Mouse (Mus musculus): ENCODE results near the gene Sacm1l. TPM values are rescaled to one million over a fixed set of nuclear protein-coding genes. Genes with fewer than 3 reads are reported as not detected.
A peak's percentile ranks its signal among the peaks of the same experiment; 100 is the strongest.

Sacm1l gene
- polyA plus RNA-seq, 1 experiment from 2014 or later = 53.4 TPM

DNA sequence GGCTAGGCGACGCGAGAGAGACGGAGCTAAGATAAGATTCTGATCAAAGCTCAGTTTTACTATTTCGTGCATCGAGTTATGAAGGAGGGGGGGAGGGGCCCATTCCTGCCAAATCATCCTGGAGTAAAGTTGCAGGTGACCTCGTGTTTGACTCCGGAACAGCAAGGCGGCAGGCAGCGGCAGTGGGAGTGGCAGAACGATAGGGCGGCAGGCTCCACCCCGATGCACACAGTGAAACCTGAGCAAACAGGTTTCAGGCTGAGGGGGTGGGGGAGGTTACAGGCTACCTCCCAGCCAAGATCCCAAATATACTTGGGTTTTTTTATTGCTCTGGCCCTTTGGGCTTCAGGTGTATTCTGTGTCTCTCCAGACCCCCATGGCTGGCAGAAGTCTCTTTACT is 32.9 kb upstream of the Sacm1l start:
- ATAC-seq (ENCODE audit: low FRiP score) = no peak
- no peak overlapping the region for H3K4me3 ChIP-seq
- H3K9ac ChIP-seq = no peak overlapping the region
- no peak overlapping the region; the same call in 1 of the 2 replicates for H3K4me2 ChIP-seq (replicated peaks)
- no peaks in the 10 kb centered on the region for H3K27me3 ChIP-seq
- H3K4me1 ChIP-seq = peaks cover 8% of the 10 kb centered on the region
- no peaks in the 10 kb centered on the region for H3K9me3 ChIP-seq (replicated peaks)
- 0 out of 2 replicates have a peak, but pooled peaks cover 11% of the 10 kb centered on the region for H3K36me3 ChIP-seq
- WGBS = 24% methylated on average over 13 of the region's 13 CpGs
- no peak overlapping the region for H3K27ac ChIP-seq

- Histone ChIP-seq H3K4me3 (no peak overlapping the region), H3K4me2 (replicated peaks) (no peak overlapping the region), H3K4me1 (no peaks in the 10 kb centered on the region), H3K36me3 (0 out of 2 replicates have a peak, but pooled peaks cover 16% of the 10 kb centered on the region), H3K9ac (no peak overlapping the region), H3K9me3 (replicated peaks) (no peaks in the 10 kb centered on the region), H3K27ac (no peak overlapping the region), H3K27me3 (no peaks in the 10 kb centered on the region)
- ATAC-seq (ENCODE audit: low FRiP score) = no peak
- WGBS = 90% methylated on average over 5 of the region's 5 CpGs
Measured at GRCm38 (mm10) chr9:123497906-123498305, 31.7 kb upstream of the Sacm1l start.

GRCm38 (mm10) chr9:123500480-123500879 is 29.1 kb upstream of the Sacm1l start:
- ATAC-seq (ENCODE audit: low FRiP score) = no peak
- 89% methylated on average over 4 of the region's 4 CpGs for WGBS
- H3K36me3 ChIP-seq = 0 out of 2 replicates have a peak, but pooled peaks cover 16% of the 10 kb centered on the region

GRCm38 (mm10) chr9:123503171-123503834 is 26.3 kb upstream of the Sacm1l start:
- ATAC-seq (ENCODE audit: low FRiP score) = no peak
- Histone ChIP-seq H3K9ac (no peak overlapping the region), H3K27me3 (no peaks in the 10 kb centered on the region), H3K4me1 (no peaks in the 10 kb centered on the region; the same call in 1 of the 2 replicates), H3K4me3 (no peak overlapping the region), H3K4me2 (replicated peaks) (no peak overlapping the region), H3K9me3 (replicated peaks) (no peaks in the 10 kb centered on the region), H3K36me3 (0 out of 2 replicates have a peak, but pooled peaks cover 16% of the 10 kb centered on the region), H3K27ac (no peak overlapping the region)
- 82% methylated on average over 5 of the region's 5 CpGs for WGBS

More at GRCm38 (mm10) chr9:123500480-123500879, 29.1 kb upstream of the Sacm1l start:
- H3K4me1 ChIP-seq = no peaks in the 10 kb centered on the region; the same call in 1 of the 2 replicates
- H3K27ac ChIP-seq = no peak overlapping the region
- H3K4me2 ChIP-seq (replicated peaks) = no peak overlapping the region
- H3K27me3 ChIP-seq = no peaks in the 10 kb centered on the region
- no peak overlapping the region for H3K4me3 ChIP-seq
- H3K9ac ChIP-seq = no peak overlapping the region
- H3K9me3 ChIP-seq (replicated peaks) = no peaks in the 10 kb centered on the region

DNA sequence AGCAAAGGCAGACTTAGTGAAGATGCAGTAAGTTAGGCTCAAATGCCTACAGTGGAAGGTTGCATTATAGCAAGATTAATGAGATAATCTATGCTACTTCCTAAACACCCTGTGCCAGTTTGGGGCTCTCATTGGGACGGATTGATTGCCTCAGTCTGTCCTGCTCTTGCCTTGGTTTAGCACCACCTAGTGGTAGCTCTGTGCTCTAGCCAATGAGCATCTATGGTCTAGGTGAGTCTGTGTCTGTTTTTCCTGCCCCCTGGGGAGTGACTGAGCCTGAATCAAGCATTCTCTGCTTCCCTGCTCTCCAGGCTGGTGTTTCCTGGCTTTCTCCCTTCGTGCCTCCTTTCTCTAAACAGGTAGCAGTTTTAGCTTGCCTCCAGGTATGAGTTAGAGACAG is 25.2 kb upstream of the Sacm1l start:
- no peak overlapping the region for H3K4me3 ChIP-seq
- 0 out of 2 replicates have a peak, but pooled peaks have one; percentile 58 for ATAC-seq (ENCODE audit: low FRiP score)
- 0 out of 2 replicates have a peak, but pooled peaks cover 13% of the 10 kb centered on the region for H3K36me3 ChIP-seq
- H3K27ac ChIP-seq = no peak overlapping the region
- no peak overlapping the region for H3K9ac ChIP-seq
- no peaks in the 10 kb centered on the region; the same call in 1 of the 2 replicates for H3K4me1 ChIP-seq
- 11% methylated on average over 2 of the region's 2 CpGs for WGBS
- H3K9me3 ChIP-seq (replicated peaks) = no peaks in the 10 kb centered on the region
- no peak overlapping the region for H3K4me2 ChIP-seq (replicated peaks)
- H3K27me3 ChIP-seq = no peaks in the 10 kb centered on the region

DNA sequence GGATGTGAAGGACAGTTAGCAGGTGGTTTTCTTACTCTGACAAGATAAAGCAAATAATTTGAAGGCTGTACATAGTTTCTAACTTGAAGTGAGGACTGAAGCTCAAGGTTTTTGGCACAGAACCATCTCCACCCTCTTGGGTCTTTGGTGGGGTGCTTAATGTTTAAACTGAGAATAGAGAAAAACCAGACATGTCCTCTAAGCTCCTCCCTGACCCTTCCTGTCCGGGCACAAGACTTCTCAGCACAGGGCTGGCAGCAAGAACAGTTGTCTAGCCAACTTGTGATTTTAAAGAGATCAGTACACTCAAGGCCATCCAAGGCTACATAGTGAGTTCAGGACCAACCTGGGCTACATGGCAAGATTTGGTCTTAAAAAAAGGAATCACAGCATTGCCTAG is 24.0 kb upstream of the Sacm1l start:
- no peak for ATAC-seq (ENCODE audit: low FRiP score)
- no peaks in the 10 kb centered on the region for H3K27me3 ChIP-seq
- no peaks in the 10 kb centered on the region for H3K9me3 ChIP-seq (replicated peaks)
- H3K36me3 ChIP-seq = peaks cover 15% of the 10 kb centered on the region; the same call in 1 of the 2 replicates
- no peak overlapping the region for H3K4me3 ChIP-seq
- peaks cover 2% of the 10 kb centered on the region; the same call in 1 of the 2 replicates for H3K4me1 ChIP-seq
- no peak overlapping the region for H3K9ac ChIP-seq
- H3K27ac ChIP-seq = no peak overlapping the region
- H3K4me2 ChIP-seq (replicated peaks) = no peak overlapping the region
- 76% methylated on average over 1 of the region's 1 CpGs for WGBS

DNA sequence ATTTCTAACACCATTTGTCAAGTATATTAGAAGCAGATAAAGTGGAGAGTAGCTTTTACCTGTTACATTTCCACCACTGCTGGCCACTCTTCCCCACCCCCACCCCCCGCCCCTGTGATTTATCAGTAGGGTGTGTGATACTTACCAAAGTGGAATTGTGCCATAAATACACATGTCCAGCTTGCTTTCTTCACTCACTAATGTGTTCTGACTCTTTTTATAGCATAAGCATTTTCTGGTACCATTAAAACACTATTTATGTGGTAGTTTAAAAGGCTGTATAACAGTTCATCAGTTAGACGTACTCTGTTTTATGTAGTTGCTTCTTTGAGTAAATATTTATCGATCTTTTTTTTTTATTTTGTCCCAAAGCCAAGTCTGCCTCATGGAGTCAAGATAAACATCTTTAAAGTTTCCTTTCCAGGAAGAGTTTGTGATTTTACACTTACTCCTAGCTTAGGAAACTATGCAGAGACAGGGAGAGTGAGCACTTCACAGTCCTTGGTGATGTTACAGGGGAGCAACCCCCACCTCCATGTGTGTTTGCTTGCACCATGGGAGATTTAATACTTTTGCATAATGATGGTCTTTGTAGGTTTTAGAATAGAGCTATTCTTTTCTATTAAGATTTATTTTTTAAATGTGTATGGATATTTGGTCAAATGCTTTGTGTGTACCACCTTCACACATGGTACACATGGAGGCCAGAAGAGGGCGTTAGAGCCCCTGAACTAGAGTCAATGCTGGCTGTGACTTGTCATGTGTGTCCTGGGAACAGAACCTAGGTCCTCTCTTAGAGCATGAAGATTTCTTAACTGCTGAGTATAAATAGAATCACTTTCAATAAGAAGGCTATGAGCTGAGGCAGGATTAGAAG is 23.1 kb upstream of the Sacm1l start:
- no peak for ATAC-seq (ENCODE audit: low FRiP score)
- H3K4me2 ChIP-seq (replicated peaks) = no peak overlapping the region

GRCm38 (mm10) chr9:123507380-123507779 is 22.2 kb upstream of the Sacm1l start:
- ATAC-seq (ENCODE audit: low FRiP score) = no peak
- H3K27ac ChIP-seq = no peak overlapping the region; the same call in 1 of the 2 replicates
- no peak overlapping the region for H3K4me2 ChIP-seq (replicated peaks)
- WGBS = 79% methylated on average over 2 of the region's 2 CpGs
- no peaks in the 10 kb centered on the region for H3K27me3 ChIP-seq
- H3K4me1 ChIP-seq = peaks cover 2% of the 10 kb centered on the region; the same call in 1 of the 2 replicates
- H3K9ac ChIP-seq = no peak overlapping the region
- peaks cover 20% of the 10 kb centered on the region for H3K36me3 ChIP-seq
- H3K9me3 ChIP-seq (replicated peaks) = no peaks in the 10 kb centered on the region
- no peak overlapping the region for H3K4me3 ChIP-seq

More for the DNA sequence above, 23.1 kb upstream of the Sacm1l start:
- WGBS = 84% methylated on average over 4 of the region's 4 CpGs
- H3K9ac ChIP-seq = no peak overlapping the region
- no peak overlapping the region for H3K27ac ChIP-seq
- no peaks in the 10 kb centered on the region for H3K9me3 ChIP-seq (replicated peaks)
- H3K36me3 ChIP-seq = peaks cover 16% of the 10 kb centered on the region
- H3K4me3 ChIP-seq = no peak overlapping the region
- H3K4me1 ChIP-seq = peaks cover 2% of the 10 kb centered on the region; the same call in 1 of the 2 replicates
- no peaks in the 10 kb centered on the region for H3K27me3 ChIP-seq

- peaks cover 18% of the 10 kb centered on the region for H3K36me3 ChIP-seq
- WGBS = 85% methylated on average over 2 of the region's 2 CpGs
Measured at GRCm38 (mm10) chr9:123508986-123509385, 20.6 kb upstream of the Sacm1l start.

DNA sequence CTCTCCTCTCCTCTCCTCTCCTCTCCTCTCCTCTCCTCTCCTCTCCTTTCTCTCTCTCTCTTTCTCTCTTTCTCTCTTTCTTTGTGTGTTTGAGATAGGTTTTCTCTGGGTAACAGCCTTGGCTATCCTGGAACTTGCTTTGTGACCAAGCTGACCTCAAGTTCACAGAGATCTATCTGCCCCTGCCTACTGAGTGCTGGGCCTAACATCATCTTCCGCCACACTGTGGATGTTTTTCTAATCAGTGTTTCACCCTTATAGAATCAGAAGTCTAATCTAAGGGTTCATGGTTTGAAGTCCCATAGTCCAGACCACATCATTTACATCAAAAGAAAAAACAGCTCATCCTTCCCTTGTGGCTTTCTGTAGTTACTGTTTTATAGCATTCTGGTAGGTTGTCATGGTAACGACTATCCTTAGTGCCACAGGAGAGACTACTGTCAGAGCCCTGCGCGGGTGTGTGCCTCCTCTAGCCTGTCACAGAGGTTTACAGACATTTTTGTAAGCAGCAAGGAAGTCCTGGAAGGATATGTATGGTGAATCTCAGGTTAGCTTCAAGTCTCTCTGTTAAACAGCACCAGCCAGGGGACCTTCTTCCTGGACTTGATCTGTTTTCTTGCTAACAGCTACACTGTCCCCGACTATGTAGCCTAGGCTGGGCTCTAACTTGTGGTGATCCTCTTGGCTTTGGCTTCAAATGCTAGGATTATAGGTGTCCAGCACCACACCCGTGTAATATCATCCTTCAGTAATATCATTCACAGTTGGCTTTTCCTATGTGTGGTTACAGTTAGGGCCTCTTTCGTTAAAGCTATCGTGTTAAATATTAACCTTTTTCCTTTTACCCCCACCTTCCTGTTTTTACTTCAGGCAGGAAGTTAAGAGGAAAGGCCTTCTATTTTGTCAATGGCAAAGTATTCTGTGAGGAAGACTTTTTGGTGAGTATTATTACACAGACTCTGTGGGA is 19.6 kb upstream of the Sacm1l start:
- H3K9ac ChIP-seq = no peak overlapping the region
- no peak overlapping the region for H3K4me2 ChIP-seq (replicated peaks)
- H3K4me3 ChIP-seq = no peak overlapping the region
- peaks cover 18% of the 10 kb centered on the region for H3K36me3 ChIP-seq
- no peak for ATAC-seq (ENCODE audit: low FRiP score)
- no peaks in the 10 kb centered on the region for H3K27me3 ChIP-seq
- WGBS = 77% methylated on average over 8 of the region's 8 CpGs
- 0 out of 2 replicates have a peak, but pooled peaks cover 2% of the 10 kb centered on the region for H3K4me1 ChIP-seq
- H3K9me3 ChIP-seq (replicated peaks) = no peaks in the 10 kb centered on the region
- no peak overlapping the region for H3K27ac ChIP-seq

More at GRCm38 (mm10) chr9:123508986-123509385, 20.6 kb upstream of the Sacm1l start:
- Histone ChIP-seq H3K27ac (no peak overlapping the region), H3K9ac (no peak overlapping the region), H3K4me2 (replicated peaks) (no peak overlapping the region), H3K4me3 (no peak overlapping the region), H3K9me3 (replicated peaks) (no peaks in the 10 kb centered on the region), H3K27me3 (no peaks in the 10 kb centered on the region), H3K4me1 (peaks cover 2% of the 10 kb centered on the region; the same call in 1 of the 2 replicates)
- no peak for ATAC-seq (ENCODE audit: low FRiP score)

DNA sequence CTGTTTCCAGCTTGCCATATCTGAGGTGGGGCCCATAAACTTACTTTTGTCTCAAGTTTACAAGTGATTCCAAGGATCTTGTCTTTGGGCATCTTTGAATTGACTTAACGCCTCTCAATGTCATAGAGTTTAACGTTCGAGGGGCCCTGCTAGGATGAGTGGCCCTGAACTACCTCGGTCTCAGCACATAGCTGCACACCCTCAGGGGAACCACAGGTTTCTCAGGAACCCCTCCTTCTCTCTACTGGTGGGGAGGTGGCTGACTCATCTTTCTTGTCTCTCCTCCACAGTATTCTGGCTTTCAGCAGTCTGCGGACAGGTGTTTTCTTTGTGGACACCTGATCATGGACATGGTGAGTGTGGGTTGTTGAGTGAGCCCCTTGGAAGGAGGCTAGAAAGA is 18.6 kb upstream of the Sacm1l start:
- Histone ChIP-seq H3K4me3 (no peak overlapping the region), H3K9me3 (replicated peaks) (no peaks in the 10 kb centered on the region), H3K9ac (no peak overlapping the region), H3K27ac (no peak overlapping the region), H3K4me2 (replicated peaks) (no peak overlapping the region), H3K36me3 (peaks cover 18% of the 10 kb centered on the region), H3K27me3 (no peaks in the 10 kb centered on the region), H3K4me1 (0 out of 2 replicates have a peak, but pooled peaks cover 2% of the 10 kb centered on the region)
- no peak for ATAC-seq (ENCODE audit: low FRiP score)
- WGBS = 96% methylated on average over 5 of the region's 5 CpGs

All from hindbrain, embryonic 12.5 days (tissue).